Mouse (Mus musculus) hindbrain, embryonic 10.5 days (tissue): Measurements from ENCODE around the gene Mpc1. TPM values are rescaled to one million over a fixed set of nuclear protein-coding genes. Genes with fewer than 3 reads are reported as not detected.
"Not testable (repeated sequence)": the region's sequence is repeated elsewhere in the genome, so short reads cannot be mapped to it uniquely, and the experiment has no call there.

ENCODE experiments used
- DNase-seq: peaks from one replicate; pipeline ENCODE4 v3.0.0-alpha.2; 2017; ENCODE audit warnings: low spot score
- H3K27ac ChIP-seq: fragments of 300-500 bp; sonication (generic); 2 replicates; pipeline ENCODE4 v1.5.1; 2016; ENCODE audit warnings: mild to moderate bottlenecking, moderate library complexity
- H3K27me3 ChIP-seq: fragments of 300-500 bp; sonication (generic); 2 replicates; pipeline ENCODE4 v1.6.1; 2016; ENCODE audit warnings: mild to moderate bottlenecking; ENCODE audit not compliant: poor library complexity, insufficient read depth, severe bottlenecking
- H3K36me3 ChIP-seq: fragments of 300-500 bp; sonication (generic); 2 replicates; pipeline ENCODE4 v1.6.1; 2016; ENCODE audit warnings: mild to moderate bottlenecking, moderate library complexity
- H3K4me1 ChIP-seq: fragments of 300-500 bp; sonication (generic); replicated peaks from 2 replicates; pipeline ENCODE4 v1.6.1; 2016; ENCODE audit warnings: mild to moderate bottlenecking
- H3K4me3 ChIP-seq: fragments of 300-500 bp; sonication (generic); 2 replicates; pipeline ENCODE4 v1.5.1; 2016; ENCODE audit warnings: mild to moderate bottlenecking, moderate library complexity
- H3K9me3 ChIP-seq: fragments of 300-500 bp; sonication (generic); 2 replicates; pipeline ENCODE4 v1.6.1; 2016; ENCODE audit warnings: mild to moderate bottlenecking, moderate library complexity
- WGBS: fragments of 180-500 bp; shearing (Covaris S2); methylation state at CpG from one replicate; pipeline ENCODE4 v1.1.7; 2016; 5-methylcytosine and 5-hydroxymethylcytosine counted together
- polyA plus RNA-seq: library from polyadenylated mRNA; unstranded; fragments of >200 nt; fragmentation: Nextera tagmentation; extraction: Ambion mirVana; gene quantifications from 2 replicates; pipeline ENCODE4 v1.2.1, GENCODE M21; 2016

Gene Mpc1
- polyA plus RNA-seq, 1 experiment from 2014 or later = 106 TPM

DNA sequence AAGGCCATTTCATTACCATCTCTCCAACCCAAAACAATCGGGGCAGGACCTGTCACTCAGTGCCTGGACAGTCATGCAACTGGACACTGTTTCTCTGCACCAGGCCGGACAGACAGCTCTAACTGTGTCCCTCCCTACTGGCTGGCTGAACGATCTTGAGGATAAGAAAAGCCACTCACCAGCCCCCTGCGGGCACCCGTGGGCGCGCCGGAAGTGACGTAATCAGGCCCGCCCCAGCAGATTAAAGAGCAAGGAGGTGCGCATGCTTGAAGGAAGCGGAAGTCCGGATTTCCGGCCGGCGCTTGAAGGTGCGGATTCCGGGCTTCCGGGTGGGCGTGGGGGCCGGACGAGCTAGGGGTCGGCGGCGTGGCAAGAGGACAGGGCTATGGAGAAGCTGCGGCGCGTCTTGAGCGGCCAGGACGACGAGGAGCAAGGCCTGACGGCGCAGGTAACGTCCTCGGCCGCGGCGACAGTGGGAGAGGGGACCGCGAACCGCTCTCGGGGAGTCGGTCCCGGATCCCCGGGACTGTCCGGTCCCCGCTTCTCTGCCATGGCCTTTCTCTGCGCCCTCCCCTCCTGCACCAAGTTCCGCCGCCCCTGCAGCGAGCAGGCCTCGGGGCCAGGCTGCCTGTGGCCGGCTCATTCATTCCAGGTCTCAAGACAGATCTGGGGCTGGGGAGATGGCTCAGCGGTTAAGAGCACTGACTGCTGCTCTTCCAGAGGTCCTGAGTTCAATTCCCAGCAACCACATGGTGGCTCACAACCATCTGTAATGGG is 28.3 kb downstream of the Mpc1 start, which contains the start of gene Sft2d1:
Gene Sft2d1, plus strand, starts transcription at position 265 of the 777 bp plus-strand sequence.
- H3K27ac ChIP-seq = peak within 1 kb of the TSS; percentile 86
- under 1% methylated on average over 54 of the region's 54 CpGs for WGBS
- H3K4me1 ChIP-seq = peaks cover 25% of the 10 kb centered on the region
- no peaks in the 10 kb centered on the region for H3K36me3 ChIP-seq
- peak; percentile 97 for DNase-seq
- H3K27me3 ChIP-seq = no peaks in the 10 kb centered on the region
- H3K9me3 ChIP-seq = no peaks in the 10 kb centered on the region
- peak within 1 kb of the TSS; percentile 85 for H3K4me3 ChIP-seq

GRCm38 (mm10) chr17:8311751-8312150 is 29.0 kb downstream of the Mpc1 start:
- Histone ChIP-seq H3K4me3 (peak overlapping the region; percentile 85), H3K36me3 (no peaks in the 10 kb centered on the region), H3K27ac (no peak overlapping the region), H3K27me3 (no peaks in the 10 kb centered on the region), H3K4me1 (peaks cover 25% of the 10 kb centered on the region), H3K9me3 (no peaks in the 10 kb centered on the region)
- 57% methylated on average over 3 of the region's 3 CpGs for WGBS
- no peak for DNase-seq

- no peak for DNase-seq
- Histone ChIP-seq H3K36me3 (no peaks in the 10 kb centered on the region), H3K4me3 (no peak overlapping the region), H3K27me3 (no peaks in the 10 kb centered on the region), H3K4me1 (peaks cover 25% of the 10 kb centered on the region), H3K27ac (no peak overlapping the region), H3K9me3 (no peaks in the 10 kb centered on the region)
- 87% methylated on average over 3 of the region's 3 CpGs for WGBS
Measured at GRCm38 (mm10) chr17:8313976-8314375, 31.3 kb downstream of the Mpc1 start.

DNA sequence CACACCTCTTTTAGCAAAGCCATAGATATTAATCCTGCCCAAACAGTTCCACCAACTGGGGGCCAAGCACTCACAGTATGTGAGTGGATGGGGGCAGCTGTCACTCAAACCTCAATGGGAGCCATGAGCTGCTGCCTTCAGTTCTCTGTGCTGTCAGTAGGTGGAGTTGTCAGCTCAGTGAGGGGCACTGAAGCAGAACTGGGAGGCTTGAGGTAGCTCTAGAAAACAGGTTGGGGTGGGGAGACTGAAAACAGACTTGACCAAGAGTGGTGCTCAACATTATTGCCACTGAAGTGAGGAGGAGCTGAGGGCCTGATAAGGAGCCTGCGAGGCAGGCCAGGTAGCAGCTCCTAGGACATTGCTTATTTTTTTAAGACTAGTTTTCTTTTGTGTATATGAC is 33.5 kb downstream of the Mpc1 start:
- Histone ChIP-seq H3K27ac (no peak overlapping the region), H3K4me1 (peaks cover 19% of the 10 kb centered on the region), H3K36me3 (peaks cover 5% of the 10 kb centered on the region), H3K4me3 (no peak overlapping the region), H3K27me3 (no peaks in the 10 kb centered on the region), H3K9me3 (no peaks in the 10 kb centered on the region)
- 87% methylated on average over 1 of the region's 1 CpGs for WGBS
- DNase-seq = peak; percentile 5

DNA sequence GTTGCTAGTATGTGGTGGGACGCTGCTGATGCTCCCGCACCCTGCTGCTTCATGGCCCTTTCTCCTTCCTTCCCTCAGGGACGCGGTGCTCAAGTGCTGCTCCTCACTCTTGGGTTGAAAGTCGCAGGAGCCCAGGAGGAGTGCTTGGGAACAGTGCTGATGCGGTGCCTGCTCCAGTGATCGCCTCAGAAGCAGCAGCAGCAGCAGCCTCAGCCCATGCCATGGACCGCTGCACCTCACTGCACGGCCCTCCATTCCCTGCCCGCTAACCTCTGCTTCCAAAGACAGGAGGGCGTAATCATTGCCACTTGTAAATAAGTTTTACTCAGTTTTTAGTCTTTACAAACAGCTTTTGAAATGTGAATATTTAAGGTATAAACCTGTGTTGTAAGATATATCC is 44.2 kb downstream of the Mpc1 start:
- H3K4me1 ChIP-seq, H3K27me3 ChIP-seq, H3K27ac ChIP-seq, H3K4me3 ChIP-seq, H3K9me3 ChIP-seq, DNase-seq: not testable (repeated sequence)
- peaks cover 40% of the 10 kb centered on the region for H3K36me3 ChIP-seq
- WGBS = 76% methylated on average over 11 of the region's 11 CpGs

DNA sequence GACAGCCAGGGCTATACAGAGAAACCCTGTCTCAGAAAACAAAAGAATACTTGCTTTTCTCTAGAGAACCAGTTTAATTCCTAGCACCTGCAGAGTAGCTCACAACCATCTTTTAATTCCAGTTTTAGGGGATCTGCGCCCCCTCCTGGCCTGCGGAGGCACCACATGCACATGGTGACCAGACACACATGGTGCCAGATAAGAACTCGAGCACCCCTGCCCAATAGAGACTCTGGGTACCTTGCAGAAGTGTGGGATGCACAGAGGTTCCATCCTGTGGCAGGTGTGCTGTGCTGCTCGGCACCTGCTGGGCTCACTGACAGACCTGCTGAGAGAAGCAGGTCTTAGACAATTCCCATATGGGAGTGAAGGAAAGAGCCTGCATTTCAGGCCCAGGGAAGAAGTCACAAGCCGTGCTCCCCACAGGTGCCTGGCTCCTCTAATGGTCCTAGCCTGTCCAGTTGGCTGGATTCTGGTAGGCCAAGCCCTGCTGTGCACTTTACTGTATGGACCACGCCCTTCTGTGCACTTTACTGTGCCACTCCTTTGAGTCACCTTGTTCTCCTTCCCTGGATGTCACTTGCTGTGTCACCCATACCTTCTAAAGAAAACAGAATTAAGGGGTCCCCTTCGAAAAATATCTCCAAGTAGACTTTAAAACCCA is 45.9 kb downstream of the Mpc1 start:
- WGBS = 72% methylated on average over 7 of the region's 7 CpGs
- H3K4me1 ChIP-seq = no peaks in the 10 kb centered on the region

DNA sequence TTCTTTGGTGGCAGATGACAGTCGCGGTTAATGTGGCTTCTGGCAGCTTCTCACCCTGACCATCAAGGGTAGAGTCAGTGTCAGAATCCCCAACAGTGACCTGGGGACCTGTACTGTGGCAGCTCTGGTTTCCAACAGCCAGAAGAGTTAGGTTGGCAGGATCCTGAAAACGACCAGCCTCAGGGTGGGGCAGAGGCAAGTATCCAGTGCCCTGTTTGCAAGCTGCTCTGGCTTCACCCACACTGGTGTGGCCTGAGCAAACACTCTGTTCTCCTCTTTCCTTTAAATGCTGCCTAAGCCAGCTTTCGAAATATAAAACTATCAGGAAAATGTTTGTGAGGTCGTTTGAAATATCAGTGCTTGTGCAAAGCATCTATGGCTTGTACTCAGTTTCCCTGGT is 47.9 kb downstream of the Mpc1 start:
- Histone ChIP-seq H3K9me3 (no peaks in the 10 kb centered on the region), H3K36me3 (peaks cover 19% of the 10 kb centered on the region), H3K27me3 (no peaks in the 10 kb centered on the region), H3K4me3 (no peak overlapping the region), H3K4me1 (no peaks in the 10 kb centered on the region), H3K27ac (no peak overlapping the region)
- no peak for DNase-seq
- WGBS = 84% methylated on average over 5 of the region's 5 CpGs

More for the DNA sequence above, 45.9 kb downstream of the Mpc1 start:
- Histone ChIP-seq H3K36me3 (peaks cover 36% of the 10 kb centered on the region), H3K4me3 (no peak overlapping the region), H3K27ac (no peak overlapping the region), H3K27me3 (no peaks in the 10 kb centered on the region), H3K9me3 (no peaks in the 10 kb centered on the region)
- DNase-seq = peak; percentile 25

DNA sequence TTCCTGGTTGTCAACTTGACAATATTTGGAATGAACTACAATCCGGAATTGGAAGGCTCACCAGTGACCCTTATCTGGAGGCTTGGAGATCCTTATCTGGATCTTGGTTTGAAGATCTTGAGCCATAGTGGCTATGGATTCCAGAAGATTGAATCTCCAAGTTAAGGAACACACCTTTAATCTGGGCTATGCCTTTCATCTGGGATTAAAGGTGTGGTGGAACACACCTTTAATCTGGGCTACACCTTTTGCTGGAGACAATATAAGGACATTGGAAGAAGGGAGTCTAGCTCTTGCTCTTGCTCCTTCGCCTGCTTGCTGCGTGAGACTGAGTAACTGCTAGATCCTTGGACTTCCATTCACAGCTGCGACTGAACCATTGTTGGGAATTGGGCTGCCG is 54.5 kb downstream of the Mpc1 start, which contains the start of gene Prr18:
Gene Prr18, plus strand, starts transcription at position 301 of the 400 bp plus-strand sequence.
- H3K27me3 ChIP-seq = peaks cover 46% of the 10 kb centered on the region
- H3K27ac ChIP-seq, H3K9me3 ChIP-seq, H3K4me3 ChIP-seq, H3K36me3 ChIP-seq, DNase-seq: not testable (repeated sequence)
- 100% methylated on average over 2 of the region's 5 CpGs for WGBS
- peaks cover 25% of the 10 kb centered on the region for H3K4me1 ChIP-seq

- no peaks in the 10 kb centered on the region for H3K9me3 ChIP-seq
- peaks cover 69% of the 10 kb centered on the region for H3K27me3 ChIP-seq
- peak overlapping the region; percentile 76 for H3K4me3 ChIP-seq
- H3K36me3 ChIP-seq = no peaks in the 10 kb centered on the region
- no peak for DNase-seq
- 24% methylated on average over 8 of the region's 8 CpGs for WGBS
- H3K4me1 ChIP-seq = peaks cover 25% of the 10 kb centered on the region
- H3K27ac ChIP-seq = peak overlapping the region; percentile 83; the same call in 1 of the 2 replicates
Measured at GRCm38 (mm10) chr17:8339666-8340374, 57.1 kb downstream of the Mpc1 start.

DNA sequence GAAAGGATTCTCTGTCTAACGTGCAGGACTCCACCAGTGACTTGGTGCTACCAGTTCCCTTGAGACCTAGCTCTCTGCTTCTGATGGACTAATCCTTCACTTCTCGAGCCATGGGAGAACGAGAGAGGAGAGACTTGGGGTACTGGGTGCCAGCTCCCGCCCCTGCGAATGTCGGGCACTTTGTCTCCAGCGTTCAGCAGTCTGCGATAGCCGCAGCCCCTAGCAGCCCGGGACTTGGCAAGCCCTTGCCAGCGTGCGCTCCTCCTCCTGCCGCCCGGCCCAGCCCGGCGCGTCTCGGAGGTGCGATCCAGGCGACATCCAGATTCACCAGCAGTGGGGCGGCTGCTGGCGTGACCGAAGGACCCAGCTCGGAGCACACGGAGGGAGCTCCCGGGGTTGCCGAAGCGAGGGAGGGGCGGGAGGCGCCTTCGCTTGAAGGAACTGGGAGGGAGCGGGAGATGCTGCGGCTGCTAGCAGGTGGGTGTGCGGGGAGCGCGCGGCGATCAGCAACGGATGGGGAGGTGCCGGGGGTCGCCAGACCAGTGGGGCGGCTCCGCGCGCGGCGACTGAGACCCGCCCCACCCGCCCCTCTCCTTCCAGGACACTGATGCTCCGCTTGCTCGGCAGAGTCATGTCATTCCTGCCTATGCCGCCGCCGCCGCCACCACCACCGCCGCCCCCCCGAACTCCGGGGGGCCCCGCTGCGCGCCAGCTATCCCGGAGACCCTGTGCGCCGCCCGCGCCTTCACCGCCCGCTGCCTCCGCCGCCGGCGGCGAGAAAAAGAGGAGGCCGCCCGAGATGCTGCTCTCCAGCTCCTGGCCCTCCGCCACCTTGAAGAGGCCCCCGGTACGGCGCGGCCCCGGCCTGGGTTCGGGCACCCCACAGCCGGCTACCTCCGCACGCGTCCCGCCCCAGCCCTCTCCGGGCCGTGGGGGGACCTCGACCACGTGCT is 58.0 kb downstream of the Mpc1 start:
- peak; percentile 60 for DNase-seq
- Histone ChIP-seq H3K4me3 (peak overlapping the region; percentile 76), H3K36me3 (no peaks in the 10 kb centered on the region), H3K27me3 (peaks cover 70% of the 10 kb centered on the region), H3K9me3 (no peaks in the 10 kb centered on the region), H3K27ac (peak overlapping the region; percentile 83), H3K4me1 (peaks cover 25% of the 10 kb centered on the region)
- WGBS = under 1% methylated on average over 68 of the region's 92 CpGs

DNA sequence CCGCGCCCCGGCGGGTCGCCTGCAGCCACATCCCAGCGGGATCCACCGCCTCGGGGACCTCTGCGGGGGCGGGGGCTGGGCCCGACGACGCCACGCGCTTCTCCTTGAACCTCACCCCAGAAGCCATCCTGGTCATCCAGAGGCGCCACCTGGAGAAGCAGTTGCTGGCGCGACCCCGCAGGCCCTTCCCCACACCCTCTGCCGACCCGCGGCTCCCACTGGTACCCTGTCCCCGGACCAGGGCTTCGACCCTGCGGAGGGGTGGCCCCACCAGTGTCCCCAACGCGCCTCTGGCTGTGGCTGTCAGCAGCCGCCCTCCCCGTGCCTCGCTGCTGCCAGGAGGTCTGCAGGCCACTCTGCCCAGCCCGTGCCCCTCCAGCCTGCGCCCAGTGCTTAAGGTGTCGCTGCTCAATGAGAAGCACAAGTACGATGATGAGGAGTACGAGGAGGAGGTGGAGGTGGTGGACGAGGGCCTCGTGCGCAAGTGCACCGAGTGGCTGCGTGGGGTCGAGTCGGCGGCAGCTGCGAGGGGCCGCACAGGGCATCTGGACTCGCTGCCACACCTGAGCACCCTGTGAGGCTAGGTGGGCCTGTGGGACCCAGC is 58.8 kb downstream of the Mpc1 start:
- Histone ChIP-seq H3K4me1 (peaks cover 25% of the 10 kb centered on the region), H3K4me3 (peak overlapping the region; percentile 76), H3K9me3 (no peaks in the 10 kb centered on the region), H3K27me3 (peaks cover 70% of the 10 kb centered on the region), H3K36me3 (no peaks in the 10 kb centered on the region), H3K27ac (peak overlapping the region; percentile 83)
- DNase-seq = peak; percentile 39
- WGBS = 11% methylated on average over 46 of the region's 46 CpGs

- Histone ChIP-seq H3K27ac (no peak overlapping the region), H3K27me3 (peaks cover 68% of the 10 kb centered on the region), H3K4me1 (peaks cover 25% of the 10 kb centered on the region), H3K9me3 (no peaks in the 10 kb centered on the region), H3K4me3 (no peak overlapping the region), H3K36me3 (no peaks in the 10 kb centered on the region)
- WGBS = 52% methylated on average over 5 of the region's 5 CpGs
- no peak for DNase-seq
Measured at GRCm38 (mm10) chr17:8342706-8343105, 60.0 kb downstream of the Mpc1 start.
